Mouse (Mus musculus): ENCODE measurements at regions not wholly inside any gene's neighbourhood (a gene's known extent, or its start where the extent isn't known, plus 50 kb on each side); places are given as distances from the start of the nearest gene placed in this dataset.

DNA sequence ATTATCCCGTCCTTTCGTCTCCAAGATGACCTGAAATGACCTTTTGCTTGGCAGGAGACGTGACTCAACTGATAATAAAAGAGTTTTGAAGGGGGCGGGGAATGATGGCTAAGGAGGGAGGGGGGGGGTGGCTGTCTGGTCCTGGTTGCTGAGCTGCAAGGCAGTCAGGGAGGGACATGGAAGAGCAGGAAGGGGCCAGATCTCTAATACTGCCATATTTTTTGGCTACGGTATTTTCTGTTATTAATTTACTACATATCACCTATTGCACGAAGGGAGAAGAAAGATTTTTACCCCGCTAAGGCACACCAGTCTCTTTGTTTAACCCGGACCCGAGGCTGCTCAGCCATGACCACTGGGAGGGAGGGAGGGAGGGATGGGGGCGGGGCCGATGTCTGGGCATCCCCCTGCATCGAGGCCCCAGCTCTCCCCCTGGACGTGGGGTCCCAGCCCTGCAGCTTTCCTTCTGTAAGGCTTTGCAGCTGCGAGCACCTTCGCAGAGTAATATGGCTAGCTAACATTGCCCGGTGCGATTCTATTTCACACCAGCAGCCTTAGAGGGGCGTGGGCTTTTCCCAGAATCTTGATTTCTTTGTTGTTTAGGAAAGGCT lies 111.8 kb upstream of the Ubash3b start:
- Histone ChIP-seq H3K36me3 (no peaks in the 10 kb centered on the region), H3K9ac (peak overlapping the region; percentile 21; the same call in 1 of the 2 replicates), H3K27ac (peak overlapping the region; percentile 76), H3K4me1 (peaks cover 10% of the 10 kb centered on the region; the same call in 1 of the 2 replicates), H3K4me3 (peak overlapping the region; percentile 38), H3K27me3 (no peaks in the 10 kb centered on the region), H3K9me3 (no peaks in the 10 kb centered on the region), H3K4me2 (peak overlapping the region; percentile 67)
- peak; percentile 85 for ATAC-seq (ENCODE audit: insufficient number of reproducible peaks, low FRiP score, low TSS enrichment, low read depth)
- WGBS, result under 1% methylated on average over 18 of the region's 18 CpGs

DNA sequence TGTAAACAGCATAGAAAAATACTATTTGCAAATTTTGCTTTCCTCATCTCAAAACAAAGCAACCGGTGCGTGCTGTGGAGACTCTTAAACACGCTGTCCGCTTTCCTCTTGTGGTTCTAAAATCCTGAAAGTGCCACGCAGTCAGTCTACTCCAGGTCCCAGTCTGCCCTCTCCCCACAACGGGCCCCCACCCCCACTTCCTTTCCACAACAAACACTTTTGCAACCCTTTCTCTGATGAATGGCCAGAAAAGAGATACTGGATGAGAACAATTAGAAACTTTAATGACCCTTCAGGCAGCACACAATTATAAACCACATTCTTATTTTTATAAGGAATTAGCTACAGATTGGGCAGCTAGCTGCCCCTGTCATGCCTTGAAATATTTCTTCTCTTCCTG lies 111.1 kb upstream of the Ubash3b start:
- peak overlapping the region; percentile 16 for H3K4me3 ChIP-seq
- H3K27me3 ChIP-seq, result no peaks in the 10 kb centered on the region
- peak overlapping the region; percentile 67 for H3K4me2 ChIP-seq
- no peak for ATAC-seq (ENCODE audit: insufficient number of reproducible peaks, low FRiP score, low TSS enrichment, low read depth)
- H3K27ac ChIP-seq, result peak overlapping the region; percentile 72
- no peaks in the 10 kb centered on the region for H3K9me3 ChIP-seq
- peaks cover 10% of the 10 kb centered on the region; the same call in 1 of the 2 replicates for H3K4me1 ChIP-seq
- 12% methylated on average over 6 of the region's 6 CpGs for WGBS
- no peak overlapping the region for H3K9ac ChIP-seq
- H3K36me3 ChIP-seq, result no peaks in the 10 kb centered on the region

DNA sequence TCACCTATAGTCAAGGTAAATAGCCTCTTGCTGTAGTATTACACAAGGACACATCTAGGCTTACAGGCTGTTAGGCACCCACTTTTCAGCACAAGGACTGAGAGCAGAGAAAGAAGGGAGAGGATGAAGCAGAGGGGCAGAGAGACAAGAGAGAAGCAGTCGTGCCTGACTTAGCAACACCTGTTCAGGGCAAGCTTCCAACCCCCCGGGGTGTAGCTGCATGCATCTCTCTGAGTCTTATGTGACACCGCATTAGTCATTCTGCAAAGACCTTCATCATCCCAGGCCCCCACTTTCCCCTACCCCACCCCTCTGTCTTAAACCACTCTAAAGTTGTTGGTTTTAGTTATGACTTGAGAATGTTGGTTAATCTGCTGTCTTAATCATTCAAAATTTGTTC lies 106.6 kb upstream of the Ubash3b start:
- Histone ChIP-seq H3K4me2 (no peak overlapping the region), H3K27ac (no peak overlapping the region), H3K36me3 (no peaks in the 10 kb centered on the region), H3K9me3 (no peaks in the 10 kb centered on the region), H3K4me1 (peaks cover 11% of the 10 kb centered on the region; the same call in 1 of the 2 replicates), H3K9ac (no peak overlapping the region), H3K27me3 (no peaks in the 10 kb centered on the region), H3K4me3 (no peak overlapping the region)
- 35% methylated on average over 3 of the region's 3 CpGs for WGBS
- no peak for ATAC-seq (ENCODE audit: insufficient number of reproducible peaks, low FRiP score, low TSS enrichment, low read depth)

DNA sequence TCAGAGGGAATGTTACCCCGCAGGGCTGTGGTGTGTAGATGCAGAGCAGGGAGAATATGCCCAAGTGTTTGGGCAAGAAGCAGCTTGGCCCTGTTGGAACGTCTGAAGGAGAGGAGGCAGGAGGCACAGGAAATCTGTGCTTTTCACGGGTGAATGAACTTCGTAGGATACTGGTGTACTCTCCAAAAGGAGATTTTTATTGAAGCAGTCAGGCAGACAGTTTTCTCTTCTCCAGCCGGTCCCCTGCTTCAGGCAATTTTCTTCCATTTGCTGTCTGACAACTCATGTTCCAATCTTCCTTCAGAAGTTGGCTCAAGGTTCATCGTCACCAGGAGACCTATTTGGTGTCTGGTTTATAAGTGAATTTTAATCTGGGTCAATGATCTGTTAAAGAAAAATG lies 103.0 kb upstream of the Ubash3b start:
- ATAC-seq (ENCODE audit: insufficient number of reproducible peaks, low FRiP score, low TSS enrichment, low read depth), result no peak
- Histone ChIP-seq H3K36me3 (no peaks in the 10 kb centered on the region), H3K4me1 (peaks cover 7% of the 10 kb centered on the region; the same call in 1 of the 2 replicates), H3K9me3 (no peaks in the 10 kb centered on the region), H3K4me2 (no peak overlapping the region), H3K9ac (no peak overlapping the region), H3K27ac (0 out of 2 replicates have a peak overlapping the region, but pooled peaks have one; percentile 33), H3K27me3 (no peaks in the 10 kb centered on the region), H3K4me3 (no peak overlapping the region)
- WGBS, result 28% methylated on average over 6 of the region's 6 CpGs

DNA sequence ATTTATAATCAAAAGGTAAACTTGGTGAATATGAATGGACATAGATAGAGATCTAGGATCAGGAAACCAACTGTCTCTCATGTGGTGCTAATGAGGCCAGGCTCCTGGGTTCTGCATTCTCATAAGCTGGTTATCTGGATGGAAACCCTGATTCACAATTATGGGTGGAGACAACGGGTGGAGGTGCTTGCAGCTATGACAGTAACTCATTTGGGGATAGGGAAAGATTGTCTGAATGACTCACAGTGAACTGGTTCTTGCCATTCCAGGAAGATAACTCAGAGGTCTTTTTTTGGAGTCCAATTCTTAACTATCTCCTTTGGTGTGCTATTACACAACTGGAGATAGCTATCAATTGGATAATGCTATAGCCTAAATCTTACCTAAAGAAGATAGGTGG lies 95.7 kb upstream of the Ubash3b start:
- no peaks in the 10 kb centered on the region for H3K36me3 ChIP-seq
- no peak overlapping the region for H3K4me2 ChIP-seq
- no peak overlapping the region for H3K27ac ChIP-seq
- 73% methylated on average over 1 of the region's 1 CpGs for WGBS
- H3K9ac ChIP-seq, result no peak overlapping the region
- no peaks in the 10 kb centered on the region for H3K9me3 ChIP-seq
- no peak for ATAC-seq (ENCODE audit: insufficient number of reproducible peaks, low FRiP score, low TSS enrichment, low read depth)
- no peak overlapping the region for H3K4me3 ChIP-seq
- H3K4me1 ChIP-seq, result no peaks in the 10 kb centered on the region
- H3K27me3 ChIP-seq, result no peaks in the 10 kb centered on the region

DNA sequence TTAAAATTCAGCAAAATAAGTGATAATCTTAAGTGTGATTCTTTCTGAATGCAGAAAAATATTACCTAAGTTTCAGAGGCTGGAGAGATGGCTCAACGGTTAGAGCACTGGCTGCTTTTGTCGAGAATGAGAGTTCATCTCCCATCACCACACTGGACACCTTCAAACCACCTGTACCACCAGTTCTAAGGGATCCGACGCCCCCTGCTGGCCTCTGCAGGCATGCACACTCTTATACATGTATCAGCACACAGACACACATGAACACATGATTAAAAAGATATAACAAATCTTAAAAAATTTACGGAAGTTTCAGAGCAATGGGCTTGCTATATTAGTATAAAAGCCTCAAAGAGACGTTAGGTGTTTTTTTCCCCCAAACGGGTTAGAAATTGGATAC lies 80.9 kb upstream of the Ubash3b start:
- Histone ChIP-seq H3K9ac (no peak overlapping the region), H3K27ac (no peak overlapping the region), H3K4me3 (no peak overlapping the region), H3K36me3 (no peaks in the 10 kb centered on the region), H3K4me1 (0 out of 2 replicates have a peak, but pooled peaks cover 5% of the 10 kb centered on the region), H3K4me2 (no peak overlapping the region), H3K9me3 (no peaks in the 10 kb centered on the region), H3K27me3 (no peaks in the 10 kb centered on the region)
- 80% methylated on average over 7 of the region's 7 CpGs for whole genome bisulfite sequencing
- ATAC-seq (ENCODE audit: insufficient number of reproducible peaks, low FRiP score, low TSS enrichment, low read depth), result no peak

DNA sequence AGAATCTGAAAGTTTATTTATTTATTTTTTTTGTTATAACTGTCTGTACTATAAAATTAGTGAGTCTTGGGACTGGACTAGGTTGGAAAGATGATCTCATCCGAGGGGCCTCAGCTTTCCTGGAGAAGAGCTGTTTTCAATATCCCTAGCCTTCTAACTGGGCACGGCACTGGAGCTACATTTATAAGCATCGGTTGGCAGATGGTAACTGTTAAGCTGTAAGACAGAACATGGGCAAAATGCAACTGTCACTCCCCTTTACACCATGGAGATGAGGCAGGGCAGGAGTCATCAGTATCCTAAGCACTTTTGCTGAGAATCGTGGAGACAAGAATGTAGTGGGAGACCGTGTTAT lies 77.6 kb upstream of the Ubash3b start:
- peak overlapping the region; percentile 29; the same call in 1 of the 2 replicates for H3K27ac ChIP-seq
- H3K36me3 ChIP-seq, result no peaks in the 10 kb centered on the region
- 0 out of 2 replicates have a peak, but pooled peaks cover 5% of the 10 kb centered on the region for H3K4me1 ChIP-seq
- H3K4me2 ChIP-seq, result no peak overlapping the region
- 48% methylated on average over 5 of the region's 5 CpGs for WGBS
- no peaks in the 10 kb centered on the region for H3K9me3 ChIP-seq
- H3K27me3 ChIP-seq, result no peaks in the 10 kb centered on the region
- ATAC-seq (ENCODE audit: insufficient number of reproducible peaks, low FRiP score, low TSS enrichment, low read depth), result peak; percentile 44
- no peak overlapping the region for H3K9ac ChIP-seq
- H3K4me3 ChIP-seq, result no peak overlapping the region

DNA sequence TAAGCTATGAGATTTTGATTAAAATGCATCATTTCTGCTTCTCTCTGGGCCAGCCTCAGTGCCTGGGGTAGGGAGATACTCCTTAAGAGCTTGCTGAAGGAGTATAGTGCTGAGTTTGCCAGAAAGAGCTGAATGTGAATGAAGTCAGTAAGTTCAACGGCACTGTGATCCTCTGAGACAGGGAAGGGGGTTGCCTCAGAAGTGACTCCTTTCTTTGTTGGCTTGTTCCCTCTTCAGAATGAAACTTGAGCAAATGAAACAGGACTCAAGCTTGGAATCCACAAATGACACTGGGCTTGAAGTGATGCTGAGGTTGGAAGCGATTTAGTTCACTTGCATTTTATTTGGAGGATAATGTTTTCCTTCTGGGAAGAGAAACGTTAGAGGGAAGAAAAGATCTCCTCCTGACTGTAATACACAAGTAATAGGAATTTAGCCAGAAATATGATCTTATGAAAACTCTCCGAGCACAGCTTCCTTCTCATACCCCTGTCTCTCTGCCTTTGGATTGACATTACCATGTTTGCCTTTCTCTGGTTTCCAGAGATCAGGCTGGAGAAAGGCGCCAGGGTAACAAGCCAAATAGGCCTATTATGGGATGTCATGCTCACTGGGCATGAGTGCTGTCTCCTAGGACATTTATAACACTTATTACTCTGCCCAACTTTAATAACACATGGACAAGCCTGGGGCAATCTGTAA lies 77.0 kb upstream of the Ubash3b start:
- Histone ChIP-seq H3K9ac (no peak overlapping the region), H3K4me3 (no peak overlapping the region), H3K9me3 (no peaks in the 10 kb centered on the region), H3K27me3 (no peaks in the 10 kb centered on the region), H3K27ac (peak overlapping the region; percentile 76), H3K36me3 (no peaks in the 10 kb centered on the region), H3K4me2 (no peak overlapping the region), H3K4me1 (0 out of 2 replicates have a peak, but pooled peaks cover 5% of the 10 kb centered on the region)
- peak; percentile 58 for ATAC-seq (ENCODE audit: insufficient number of reproducible peaks, low FRiP score, low TSS enrichment, low read depth)
- 33% methylated on average over 5 of the region's 5 CpGs for WGBS

DNA sequence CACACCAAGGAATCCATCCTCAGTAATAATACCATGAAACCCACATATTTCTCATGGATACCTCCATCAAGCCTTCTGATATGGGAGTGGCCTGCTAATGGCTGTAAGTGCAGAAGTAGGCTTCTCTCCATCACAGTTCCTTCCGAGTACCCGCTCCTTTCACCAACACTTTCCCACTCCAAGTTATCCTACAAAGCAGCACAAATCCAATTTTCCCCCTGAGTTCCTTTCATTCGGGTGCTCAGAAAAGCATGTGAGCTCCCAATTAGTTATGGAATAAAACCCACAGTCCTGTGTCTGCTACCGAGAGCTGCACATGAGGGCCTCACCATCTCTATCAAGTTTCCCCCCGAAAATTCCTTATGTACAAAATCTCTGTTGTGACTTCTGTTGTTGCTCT lies 75.8 kb upstream of the Ubash3b start:
- Histone ChIP-seq H3K9ac (no peak overlapping the region), H3K27ac (no peak overlapping the region), H3K36me3 (no peaks in the 10 kb centered on the region), H3K27me3 (no peaks in the 10 kb centered on the region), H3K4me3 (no peak overlapping the region), H3K4me1 (0 out of 2 replicates have a peak, but pooled peaks cover 5% of the 10 kb centered on the region), H3K9me3 (no peaks in the 10 kb centered on the region), H3K4me2 (no peak overlapping the region)
- ATAC-seq (ENCODE audit: insufficient number of reproducible peaks, low FRiP score, low TSS enrichment, low read depth), result no peak
- WGBS, result 84% methylated on average over 5 of the region's 5 CpGs

DNA sequence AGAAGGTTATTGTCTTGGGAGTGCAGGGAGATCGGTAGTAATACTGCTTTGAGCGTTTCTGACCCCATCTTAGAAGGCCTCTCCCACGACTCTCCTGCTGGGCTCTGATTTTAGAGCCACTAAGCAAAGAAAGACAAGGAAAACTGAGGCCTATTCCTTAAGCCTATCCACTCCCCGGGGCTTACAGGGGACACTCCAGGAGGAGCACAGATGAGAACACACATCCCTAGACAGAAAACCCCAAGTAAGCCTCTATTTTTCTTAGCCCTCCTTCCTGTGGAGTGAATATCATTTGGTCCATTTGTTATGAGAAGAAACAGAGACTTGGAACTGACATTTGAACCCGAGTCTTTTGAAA lies 67.7 kb upstream of the Ubash3b start:
- Histone ChIP-seq H3K9me3 (no peaks in the 10 kb centered on the region), H3K4me3 (peak overlapping the region; percentile 43), H3K36me3 (no peaks in the 10 kb centered on the region), H3K4me1 (peaks cover 17% of the 10 kb centered on the region), H3K9ac (peak overlapping the region; percentile 59), H3K27me3 (no peaks in the 10 kb centered on the region), H3K4me2 (peak overlapping the region; percentile 61), H3K27ac (peak overlapping the region; percentile 93)
- peak; percentile 61 for ATAC-seq (ENCODE audit: insufficient number of reproducible peaks, low FRiP score, low TSS enrichment, low read depth)
- WGBS, result 7% methylated on average over 5 of the region's 5 CpGs

DNA sequence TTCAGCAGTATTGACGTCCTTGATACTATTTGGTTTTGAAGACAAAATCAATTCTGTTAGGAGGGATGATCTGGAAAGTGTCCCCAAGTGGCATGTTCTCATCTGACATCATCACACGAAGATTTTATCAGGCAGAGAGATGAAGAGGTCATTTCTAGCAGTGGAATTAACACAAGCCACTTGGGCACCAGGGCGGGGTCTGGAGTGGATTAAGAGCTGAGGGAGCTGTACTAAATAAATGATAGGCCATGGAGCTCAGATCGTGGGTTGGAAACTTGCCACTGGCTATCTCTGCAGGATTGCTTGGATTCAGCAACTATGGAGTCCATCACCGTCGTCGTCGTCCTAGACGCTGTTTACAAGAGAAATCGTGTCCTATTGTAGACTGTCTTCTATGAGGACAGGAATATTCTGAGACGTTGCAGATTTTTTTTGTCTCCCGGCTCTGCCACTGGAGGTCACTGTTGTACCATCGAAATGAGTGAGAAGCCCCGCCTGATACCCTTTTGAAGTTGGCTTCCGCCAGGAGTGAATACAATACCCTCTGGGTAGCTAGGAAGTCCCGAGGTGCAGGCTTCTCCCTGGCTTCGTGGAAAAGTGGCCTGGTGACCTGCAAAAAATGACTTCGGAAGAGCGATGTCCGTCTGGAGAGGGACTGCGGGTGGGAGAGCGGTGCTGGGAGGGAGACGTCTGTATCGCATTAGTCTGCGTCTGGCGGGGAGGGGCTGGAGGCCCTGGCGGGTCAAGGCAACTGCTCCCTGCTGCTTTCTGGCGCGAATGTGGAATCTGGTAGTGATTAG lies 67.1 kb upstream of the Ubash3b start:
- peak; percentile 86 for ATAC-seq (ENCODE audit: insufficient number of reproducible peaks, low FRiP score, low TSS enrichment, low read depth)

DNA sequence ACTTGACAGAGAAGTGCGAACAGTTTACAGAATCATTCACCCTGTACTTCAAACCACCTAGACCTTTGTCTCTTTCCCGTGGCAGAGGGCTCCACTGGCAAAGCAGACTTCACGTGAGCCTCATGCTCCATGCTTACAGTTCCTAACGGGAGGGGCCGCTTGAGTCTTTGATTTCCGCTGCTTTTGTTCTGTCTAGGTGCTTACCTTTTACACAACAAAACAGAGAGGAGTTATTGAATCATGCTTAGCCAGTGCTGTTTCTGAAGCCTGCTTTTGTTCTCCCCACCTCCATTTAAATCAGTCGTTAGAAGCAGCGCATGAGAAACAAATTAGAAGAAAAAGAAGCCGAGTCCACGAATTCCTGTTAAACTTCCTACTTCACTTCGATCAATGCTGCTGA lies 61.9 kb upstream of the Ubash3b start:
- no peak overlapping the region for H3K9ac ChIP-seq

More for the DNA sequence above, 67.1 kb upstream of the Ubash3b start:
- Histone ChIP-seq H3K4me1 (peaks cover 17% of the 10 kb centered on the region), H3K36me3 (no peaks in the 10 kb centered on the region), H3K4me2 (peak overlapping the region; percentile 61), H3K9ac (peak overlapping the region; percentile 59), H3K27me3 (no peaks in the 10 kb centered on the region), H3K27ac (peak overlapping the region; percentile 93), H3K4me3 (peak overlapping the region; percentile 43), H3K9me3 (no peaks in the 10 kb centered on the region)
- WGBS, result 4% methylated on average over 29 of the region's 29 CpGs

More for the DNA sequence above, 61.9 kb upstream of the Ubash3b start:
- H3K4me2 ChIP-seq, result no peak overlapping the region
- no peak overlapping the region for H3K4me3 ChIP-seq
- no peaks in the 10 kb centered on the region for H3K27me3 ChIP-seq
- peaks cover 5% of the 10 kb centered on the region for H3K4me1 ChIP-seq
- 36% methylated on average over 11 of the region's 11 CpGs for WGBS
- H3K9me3 ChIP-seq, result no peaks in the 10 kb centered on the region
- no peak for ATAC-seq (ENCODE audit: insufficient number of reproducible peaks, low FRiP score, low TSS enrichment, low read depth)
- no peaks in the 10 kb centered on the region for H3K36me3 ChIP-seq
- no peak overlapping the region for H3K27ac ChIP-seq
